Mouse (Mus musculus) limb, embryonic 12.5 days (tissue): ENCODE measurements around the gene Barx2. TPM values are rescaled to one million over a fixed set of nuclear protein-coding genes. Genes with fewer than 3 reads are reported as not detected.

Experiments used
- ATAC-seq: fragments of 200-750 bp; cut with Nextera tagmentation; 2 replicates; pipeline ENCODE4 v1.8.0; 2017; ENCODE audit warnings: low read depth, moderate TSS enrichment; ENCODE audit not compliant: insufficient number of reproducible peaks, insufficient read depth, low FRiP score, low TSS enrichment
- H3K27ac ChIP-seq: fragments of 300-500 bp; sonication (generic); 2 replicates; pipeline ENCODE4 v1.5.1; 2016; ENCODE audit warnings: mild to moderate bottlenecking, moderate library complexity
- H3K27me3 ChIP-seq: fragments of 300-500 bp; sonication (generic); 2 replicates; pipeline ENCODE4 v1.6.1; 2016; ENCODE audit warnings: mild to moderate bottlenecking, moderate library complexity
- H3K36me3 ChIP-seq: fragments of 300-500 bp; sonication (generic); 2 replicates; pipeline ENCODE4 v1.6.1; 2016; ENCODE audit warnings: mild to moderate bottlenecking, moderate library complexity
- H3K4me1 ChIP-seq: fragments of 300-500 bp; sonication (generic); replicated peaks from 2 replicates; pipeline ENCODE4 v1.6.1; 2016
- H3K4me2 ChIP-seq: fragments of 300-500 bp; sonication (generic); 2 replicates; pipeline ENCODE4 v1.6.1; 2016; ENCODE audit warnings: mild to moderate bottlenecking, moderate library complexity
- H3K4me3 ChIP-seq: fragments of 300-500 bp; sonication (generic); replicated peaks from 2 replicates; pipeline ENCODE4 v1.5.1; 2016; ENCODE audit warnings: mild to moderate bottlenecking
- H3K9ac ChIP-seq: fragments of 300-500 bp; sonication (generic); replicated peaks from 2 replicates; pipeline ENCODE4 v1.6.1; 2016; ENCODE audit warnings: mild to moderate bottlenecking, moderate library complexity
- H3K9me3 ChIP-seq: fragments of 300-500 bp; sonication (generic); 2 replicates; pipeline ENCODE4 v1.6.1; 2016; ENCODE audit warnings: mild to moderate bottlenecking, moderate library complexity
- WGBS: fragments of 180-500 bp; shearing (Covaris S2); methylation state at CpG from one replicate; pipeline ENCODE4 v1.1.7; 2016; 5-methylcytosine and 5-hydroxymethylcytosine counted together
- polyA plus RNA-seq: library from polyadenylated mRNA; unstranded; fragments of >200 nt; fragmentation: Nextera tagmentation; extraction: Ambion mirVana; gene quantifications from 2 replicates; pipeline ENCODE4 v1.2.1, GENCODE M21; 2016

The Barx2 gene
- polyA plus RNA-seq, 1 experiment from 2014 or later = 1.1 TPM

DNA sequence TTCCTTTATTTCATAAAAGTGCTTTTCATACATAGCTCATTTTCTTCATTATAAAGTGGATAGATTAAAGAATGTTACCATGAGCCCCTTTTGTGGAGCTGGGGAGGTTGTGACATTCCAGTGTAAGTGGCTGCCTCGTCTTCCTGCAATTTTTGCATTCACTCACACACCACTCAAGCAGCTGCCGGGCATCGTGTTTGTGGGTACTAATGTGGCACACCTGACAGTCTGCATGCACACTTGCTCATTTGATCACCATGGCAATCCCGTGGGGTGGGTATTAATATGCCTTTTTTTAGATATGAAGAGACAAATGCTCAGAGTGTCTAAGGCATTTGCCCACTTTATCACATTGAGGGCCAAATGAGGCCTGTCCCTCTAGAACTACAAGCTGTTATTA is 24.9 kb downstream of the Barx2 start:
- no peak for ATAC-seq
- WGBS = 83% methylated on average over 4 of the region's 4 CpGs
- H3K4me2 ChIP-seq = no peak overlapping the region
- H3K4me1 ChIP-seq = peaks cover 7% of the 10 kb centered on the region
- H3K4me3 ChIP-seq = no peak overlapping the region
- no peaks in the 10 kb centered on the region for H3K9me3 ChIP-seq
- no peak overlapping the region for H3K9ac ChIP-seq
- H3K27me3 ChIP-seq = 0 out of 2 replicates have a peak, but pooled peaks cover 6% of the 10 kb centered on the region
- H3K36me3 ChIP-seq = no peaks in the 10 kb centered on the region
- H3K27ac ChIP-seq = no peak overlapping the region

GRCm38 (mm10) chr9:31886258-31886657 is 27.0 kb downstream of the Barx2 start:
- no peaks in the 10 kb centered on the region for H3K36me3 ChIP-seq
- H3K4me3 ChIP-seq = no peak overlapping the region
- no peak overlapping the region for H3K27ac ChIP-seq
- H3K4me2 ChIP-seq = no peak overlapping the region
- peaks cover 9% of the 10 kb centered on the region; the same call in 1 of the 2 replicates for H3K27me3 ChIP-seq
- WGBS = 36% methylated on average over 3 of the region's 3 CpGs
- no peaks in the 10 kb centered on the region for H3K9me3 ChIP-seq
- ATAC-seq = no peak
- no peak overlapping the region for H3K9ac ChIP-seq
- peaks cover 17% of the 10 kb centered on the region for H3K4me1 ChIP-seq

DNA sequence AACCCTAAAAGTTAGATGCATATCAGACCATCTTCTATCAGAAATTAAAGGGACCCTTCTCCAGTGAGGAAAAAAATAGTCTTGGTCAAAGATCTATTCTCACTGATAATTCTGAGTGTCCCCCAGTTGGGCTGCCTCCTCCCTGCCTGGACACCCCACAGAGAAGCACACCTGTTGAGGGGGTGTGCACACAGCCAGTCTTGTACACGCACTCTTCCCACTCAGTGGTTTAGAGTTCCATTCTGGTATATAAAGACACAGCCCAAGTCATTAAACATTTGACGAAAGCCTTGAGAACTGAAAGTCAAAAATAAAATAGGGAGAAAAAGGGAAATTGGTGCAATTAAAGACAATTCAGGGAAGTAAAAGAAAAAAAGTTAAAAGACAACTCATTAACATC is 30.9 kb downstream of the Barx2 start:
- no peak overlapping the region for H3K27ac ChIP-seq
- no peak for ATAC-seq
- 75% methylated on average over 2 of the region's 2 CpGs for WGBS

GRCm38 (mm10) chr9:31875556-31875955 is 37.7 kb downstream of the Barx2 start:
- Histone ChIP-seq H3K9ac (no peak overlapping the region), H3K27ac (no peak overlapping the region), H3K36me3 (no peaks in the 10 kb centered on the region), H3K4me3 (no peak overlapping the region), H3K9me3 (no peaks in the 10 kb centered on the region), H3K4me1 (peaks cover 9% of the 10 kb centered on the region), H3K4me2 (no peak overlapping the region), H3K27me3 (peaks cover 3% of the 10 kb centered on the region; the same call in 1 of the 2 replicates)
- WGBS = 84% methylated on average over 3 of the region's 3 CpGs
- no peak for ATAC-seq

More for the DNA sequence above, 30.9 kb downstream of the Barx2 start:
- Histone ChIP-seq H3K27me3 (peaks cover 12% of the 10 kb centered on the region), H3K4me3 (no peak overlapping the region), H3K9me3 (no peaks in the 10 kb centered on the region), H3K36me3 (no peaks in the 10 kb centered on the region), H3K4me2 (no peak overlapping the region), H3K4me1 (peaks cover 18% of the 10 kb centered on the region), H3K9ac (no peak overlapping the region)

- H3K27ac ChIP-seq = no peak overlapping the region
- H3K36me3 ChIP-seq = no peaks in the 10 kb centered on the region
- H3K4me2 ChIP-seq = no peak overlapping the region
- no peak overlapping the region for H3K9ac ChIP-seq
- H3K4me3 ChIP-seq = no peak overlapping the region
- peaks cover 3% of the 10 kb centered on the region; the same call in 1 of the 2 replicates for H3K27me3 ChIP-seq
- H3K4me1 ChIP-seq = peaks cover 13% of the 10 kb centered on the region
- ATAC-seq = no peak
- 85% methylated on average over 3 of the region's 3 CpGs for WGBS
- H3K9me3 ChIP-seq = no peaks in the 10 kb centered on the region
These were observed 39.0 kb downstream of the Barx2 start for GRCm38 (mm10) chr9:31874236-31874635.

GRCm38 (mm10) chr9:31871410-31871809 is 41.9 kb downstream of the Barx2 start:
- Histone ChIP-seq H3K27ac (no peak overlapping the region), H3K27me3 (no peaks in the 10 kb centered on the region; the same call in 1 of the 2 replicates), H3K4me1 (peaks cover 13% of the 10 kb centered on the region), H3K9me3 (no peaks in the 10 kb centered on the region), H3K36me3 (no peaks in the 10 kb centered on the region), H3K4me2 (no peak overlapping the region), H3K9ac (no peak overlapping the region), H3K4me3 (no peak overlapping the region)
- ATAC-seq = no peak
- 20% methylated on average over 4 of the region's 4 CpGs for WGBS

- Histone ChIP-seq H3K9ac (no peak overlapping the region), H3K27me3 (no peaks in the 10 kb centered on the region; the same call in 1 of the 2 replicates), H3K9me3 (no peaks in the 10 kb centered on the region), H3K27ac (no peak overlapping the region), H3K4me3 (no peak overlapping the region), H3K36me3 (no peaks in the 10 kb centered on the region), H3K4me2 (no peak overlapping the region), H3K4me1 (peaks cover 13% of the 10 kb centered on the region)
- ATAC-seq = no peak
- 84% methylated on average over 2 of the region's 2 CpGs for WGBS
These were observed 44.3 kb downstream of the Barx2 start for GRCm38 (mm10) chr9:31868823-31869460.

GRCm38 (mm10) chr9:31863830-31864229 is 49.4 kb downstream of the Barx2 start:
- ATAC-seq = no peak
- H3K27ac ChIP-seq = no peak overlapping the region
- no peaks in the 10 kb centered on the region for H3K36me3 ChIP-seq
- H3K9ac ChIP-seq = no peak overlapping the region
- peaks cover 7% of the 10 kb centered on the region; the same call in 1 of the 2 replicates for H3K27me3 ChIP-seq
- H3K4me1 ChIP-seq = no peaks in the 10 kb centered on the region
- H3K4me2 ChIP-seq = no peak overlapping the region
- WGBS = 89% methylated on average over 6 of the region's 6 CpGs
- no peak overlapping the region for H3K4me3 ChIP-seq
- H3K9me3 ChIP-seq = no peaks in the 10 kb centered on the region

DNA sequence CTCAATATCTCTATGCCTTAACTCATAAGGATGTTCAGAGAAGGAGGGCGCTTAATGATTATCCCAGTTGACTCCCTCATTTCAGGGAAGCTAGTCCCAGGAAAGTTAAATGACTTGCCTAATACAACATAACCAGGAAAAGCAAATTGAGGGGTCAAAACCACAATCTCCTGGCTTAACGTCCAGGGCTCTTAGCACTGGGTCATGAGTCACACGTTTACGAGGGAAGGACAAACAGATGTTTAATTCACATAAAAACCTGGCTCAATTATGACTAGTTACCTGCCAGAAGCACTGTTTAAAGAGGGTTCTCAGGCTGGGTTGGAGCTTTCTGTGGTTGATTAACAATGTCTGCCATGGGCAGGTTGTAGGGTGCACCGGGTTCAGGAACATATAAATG is 53.8 kb downstream of the Barx2 start:
- no peak overlapping the region for H3K4me2 ChIP-seq
- no peaks in the 10 kb centered on the region for H3K9me3 ChIP-seq
- H3K4me3 ChIP-seq = no peak overlapping the region
- 44% methylated on average over 5 of the region's 5 CpGs for WGBS
- no peaks in the 10 kb centered on the region for H3K36me3 ChIP-seq
- H3K4me1 ChIP-seq = 0 out of 2 replicates have a peak, but pooled peaks cover 5% of the 10 kb centered on the region
- peaks cover 26% of the 10 kb centered on the region for H3K27me3 ChIP-seq
- ATAC-seq = no peak
- no peak overlapping the region for H3K27ac ChIP-seq
- H3K9ac ChIP-seq = no peak overlapping the region

DNA sequence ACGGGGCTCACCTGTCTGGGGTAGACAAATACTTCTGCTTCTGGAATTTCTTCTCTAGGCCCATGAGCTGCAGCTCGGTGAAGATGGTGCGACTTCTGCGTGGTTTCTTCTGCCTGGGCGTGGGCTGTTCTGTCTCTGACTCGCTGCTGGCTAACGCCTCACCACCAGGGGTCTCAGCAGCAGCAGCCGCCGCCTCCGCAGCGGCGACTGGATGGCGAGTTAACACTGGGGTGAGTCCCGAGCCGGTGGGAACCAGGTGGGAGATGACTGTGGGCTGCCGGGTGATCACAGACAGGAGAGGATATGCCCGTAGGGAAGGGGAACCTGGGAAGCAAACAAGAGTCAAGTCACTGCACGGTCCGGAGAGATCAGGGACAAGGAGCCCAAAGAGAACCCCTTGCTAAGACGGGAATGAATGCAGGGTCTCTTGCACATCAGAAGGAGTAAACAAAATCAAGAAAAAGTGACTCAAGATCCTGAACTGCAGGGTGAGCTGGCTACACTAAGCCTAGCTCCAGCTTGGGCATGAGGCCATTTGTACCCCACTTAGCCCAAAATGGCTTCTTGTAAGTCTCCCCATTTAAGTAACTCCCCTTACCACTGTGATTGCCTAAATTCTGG is 54.4 kb downstream of the Barx2 start:
- 6% methylated on average over 20 of the region's 20 CpGs for WGBS
- no peak overlapping the region for H3K27ac ChIP-seq
- no peaks in the 10 kb centered on the region for H3K36me3 ChIP-seq
- peaks cover 26% of the 10 kb centered on the region for H3K27me3 ChIP-seq
- 0 out of 2 replicates have a peak, but pooled peaks cover 5% of the 10 kb centered on the region for H3K4me1 ChIP-seq
- peak overlapping the region; percentile 22; the same call in 1 of the 2 replicates for H3K4me3 ChIP-seq
- H3K4me2 ChIP-seq = peak overlapping the region; percentile 51
- H3K9ac ChIP-seq = peak overlapping the region; percentile 13; the same call in 1 of the 2 replicates
- H3K9me3 ChIP-seq = no peaks in the 10 kb centered on the region
- ATAC-seq = 0 out of 2 replicates have a peak, but pooled peaks have one; percentile 10

DNA sequence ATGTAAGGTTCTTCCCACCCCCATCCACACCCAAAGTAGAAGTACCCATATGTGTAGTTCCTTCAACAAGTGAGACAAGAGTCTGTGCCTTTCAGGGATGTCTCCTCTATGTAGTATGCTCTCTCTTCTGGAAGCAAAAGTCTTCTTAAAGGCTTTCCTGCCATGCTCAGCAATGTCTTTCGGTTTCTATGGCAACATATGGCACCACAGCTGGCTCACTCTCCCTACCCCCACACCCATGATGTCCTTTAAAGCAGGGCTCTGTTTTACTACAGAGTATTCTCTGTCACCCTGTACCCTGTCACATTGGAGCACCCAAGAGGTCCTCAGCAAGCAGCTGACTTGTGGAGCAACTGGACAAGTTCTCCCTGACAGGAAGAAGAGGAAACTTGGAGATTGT is 55.8 kb downstream of the Barx2 start:
- ATAC-seq = no peak
- 0 out of 2 replicates have a peak, but pooled peaks cover 5% of the 10 kb centered on the region for H3K4me1 ChIP-seq
- 72% methylated on average over 1 of the region's 1 CpGs for WGBS
- no peak overlapping the region for H3K27ac ChIP-seq
- no peak overlapping the region for H3K4me2 ChIP-seq
- peaks cover 26% of the 10 kb centered on the region for H3K27me3 ChIP-seq
- H3K9me3 ChIP-seq = no peaks in the 10 kb centered on the region
- no peaks in the 10 kb centered on the region for H3K36me3 ChIP-seq
- no peak overlapping the region for H3K9ac ChIP-seq
- no peak overlapping the region for H3K4me3 ChIP-seq
